Mouse (Mus musculus) kidney, adult 11 months (tissue): Measurements from ENCODE around the gene Cspg5.

ENCODE experiments used
- DNase-seq: peaks from one replicate; pipeline ENCODE4 v3.0.0; 2022

The Cspg5 gene

GRCm38 (mm10) chr9:110243221-110243833, at the start of gene Cspg5:
Cspg5 (plus strand) TSS chr9:110243783.
- no peak for DNase-seq

- no peak for DNase-seq
Measured at GRCm38 (mm10) chr9:110199870-110200269, 43.7 kb upstream of the Cspg5 start.

GRCm38 (mm10) chr9:110205526-110206404, 37.8 kb upstream of the Cspg5 start:
- no peak for DNase-seq

- no peak for DNase-seq
Measured at GRCm38 (mm10) chr9:110206437-110206836, 37.1 kb upstream of the Cspg5 start.

- no peak for DNase-seq
Measured at GRCm38 (mm10) chr9:110208265-110208664, 35.3 kb upstream of the Cspg5 start.

- no peak for DNase-seq
Measured at GRCm38 (mm10) chr9:110208967-110209366, 34.6 kb upstream of the Cspg5 start.

GRCm38 (mm10) chr9:110224273-110224672, 19.3 kb upstream of the Cspg5 start:
- no peak for DNase-seq

- DNase-seq: no peak
Measured at GRCm38 (mm10) chr9:110226191-110226590, 17.4 kb upstream of the Cspg5 start.

GRCm38 (mm10) chr9:110228671-110229070, 14.9 kb upstream of the Cspg5 start:
- DNase-seq: no peak

GRCm38 (mm10) chr9:110229112-110229511, 14.5 kb upstream of the Cspg5 start:
- no peak for DNase-seq

- DNase-seq: no peak
Measured at GRCm38 (mm10) chr9:110229566-110230248, 13.9 kb upstream of the Cspg5 start.

- no peak for DNase-seq
Measured at GRCm38 (mm10) chr9:110230395-110231071, 13.1 kb upstream of the Cspg5 start.

- no peak for DNase-seq
Measured at GRCm38 (mm10) chr9:110234962-110235361, 8.6 kb upstream of the Cspg5 start.

GRCm38 (mm10) chr9:110244567-110244888, 945 bp downstream of the Cspg5 start:
- no peak for DNase-seq

GRCm38 (mm10) chr9:110244889-110245589, 1.5 kb downstream of the Cspg5 start:
- DNase-seq: no peak

GRCm38 (mm10) chr9:110245590-110246320, 2.2 kb downstream of the Cspg5 start:
- DNase-seq: peak; percentile 32

GRCm38 (mm10) chr9:110246321-110246640, 2.7 kb downstream of the Cspg5 start:
- DNase-seq: no peak

- no peak for DNase-seq
Measured at GRCm38 (mm10) chr9:110247049-110247448, 3.5 kb downstream of the Cspg5 start.

- no peak for DNase-seq
Measured at GRCm38 (mm10) chr9:110248861-110249260, 5.3 kb downstream of the Cspg5 start.

- DNase-seq: no peak
Measured at GRCm38 (mm10) chr9:110249823-110250543, 6.4 kb downstream of the Cspg5 start.

GRCm38 (mm10) chr9:110250776-110251175, 7.2 kb downstream of the Cspg5 start:
- no peak for DNase-seq
